Mouse (Mus musculus) thymus, postnatal 4 days (tissue): Measurements from ENCODE around the gene Gpr179.

Experiments used
- DNase-seq: peaks from one replicate; pipeline ENCODE4 v3.0.0; 2021

Gpr179 gene

GRCm38 (mm10) chr11:97352027-97352684 lies at the start of gene Gpr179:
TSS of gene Gpr179 (minus strand) at chr11:97352077.
- DNase-seq = no peak

GRCm38 (mm10) chr11:97401082-97401481 lies 49.2 kb upstream of the Gpr179 start:
- peak; percentile 69 for DNase-seq

GRCm38 (mm10) chr11:97399958-97400710 lies 48.3 kb upstream of the Gpr179 start:
- DNase-seq = peak; percentile 88

GRCm38 (mm10) chr11:97398506-97398905 lies 46.6 kb upstream of the Gpr179 start:
- DNase-seq = no peak

- DNase-seq = no peak
Observed at GRCm38 (mm10) chr11:97394146-97394545, 42.3 kb upstream of the Gpr179 start.

GRCm38 (mm10) chr11:97393658-97394057 lies 41.8 kb upstream of the Gpr179 start:
- no peak for DNase-seq

GRCm38 (mm10) chr11:97389127-97389526 lies 37.2 kb upstream of the Gpr179 start:
- DNase-seq = no peak

- no peak for DNase-seq
Observed at GRCm38 (mm10) chr11:97387811-97388210, 35.9 kb upstream of the Gpr179 start.

GRCm38 (mm10) chr11:97383764-97384163 lies 31.9 kb upstream of the Gpr179 start:
- no peak for DNase-seq

GRCm38 (mm10) chr11:97383017-97383416 lies 31.1 kb upstream of the Gpr179 start:
- DNase-seq = no peak

- no peak for DNase-seq
Observed at GRCm38 (mm10) chr11:97380036-97380435, 28.2 kb upstream of the Gpr179 start.

GRCm38 (mm10) chr11:97373402-97373801 lies 21.5 kb upstream of the Gpr179 start:
- DNase-seq = no peak

GRCm38 (mm10) chr11:97372159-97372864 lies 20.4 kb upstream of the Gpr179 start:
- DNase-seq = no peak

- no peak for DNase-seq
Observed at GRCm38 (mm10) chr11:97370329-97371091, 18.6 kb upstream of the Gpr179 start.

- DNase-seq = no peak
Observed at GRCm38 (mm10) chr11:97368501-97368900, 16.6 kb upstream of the Gpr179 start.

- no peak for DNase-seq
Observed at GRCm38 (mm10) chr11:97365556-97365955, 13.7 kb upstream of the Gpr179 start.

- DNase-seq = peak; percentile 23
Observed at GRCm38 (mm10) chr11:97363644-97363995, 11.7 kb upstream of the Gpr179 start.

- DNase-seq = peak; percentile 67
Observed at GRCm38 (mm10) chr11:97362943-97363643, 11.2 kb upstream of the Gpr179 start.

- peak; percentile 69 for DNase-seq
Observed at GRCm38 (mm10) chr11:97362649-97362942, 10.7 kb upstream of the Gpr179 start.

- peak; percentile 96 for DNase-seq
Observed at GRCm38 (mm10) chr11:97361948-97362648, 10.2 kb upstream of the Gpr179 start, which contains the start of gene Socs7. TSS of gene Socs7 (plus strand) at chr11:97362551.

- DNase-seq = peak; percentile 84
Observed at GRCm38 (mm10) chr11:97357663-97358062, 5.8 kb upstream of the Gpr179 start.

GRCm38 (mm10) chr11:97355247-97355646 lies 3.4 kb upstream of the Gpr179 start:
- DNase-seq = no peak
